Comparison of ENCODE assay signal across 9 mouse cellular contexts in genomic region chr3:88173375-88173774, GRCm38 (mm10). TPM values are rescaled to one million over a fixed set of nuclear protein-coding genes. Genes with fewer than 3 reads are reported as not detected.
DNase-seq lines count a peak whose midpoint lies in the region; ATAC-seq lines count a peak whose summit lies in the region.
"Had no signal": no experiment of that assay in that cellular context is flagged by ENCODE, and none has a peak within 500 bp of the region (broad histone marks: within the 10 kb centered on the region; RNA-seq: fewer than 3 reads in every experiment).

No protein-coding gene starts in this region.

- no peak overlapping the region for H3K4me3 ChIP-seq in kidney, embryonic 15.5 days (replicated peaks)
- H3K4me3 ChIP-seq: megakaryocyte, embryonic 14.5 days had no signal

- WGBS in kidney, embryonic 15.5 days = 55% methylated on average over 3 of the region's 3 CpGs

- H3K9me3 ChIP-seq in kidney, embryonic 15.5 days (replicated peaks) = no peaks in the 10 kb centered on the region
- H3K9me3 ChIP-seq: megakaryocyte, embryonic 14.5 days had no signal

- H3K4me1 ChIP-seq in kidney, embryonic 15.5 days = peaks cover 9% of the 10 kb centered on the region

- DNase-seq in kidney, adult 18-20 months = peak; percentile 71
- DNase-seq in B cell, adult 2 months = peak; percentile 80 to 83
- peak; percentile 72 for DNase-seq in NIH3T3 (ENCODE audit: low read depth)
- DNase-seq in embryo, embryonic 11 days = peak; percentile 37
- peak; percentile 66 to 82 for DNase-seq in kidney, postnatal 36 days
- peak; percentile 33 to 55 for DNase-seq in spleen, postnatal 14 days (ENCODE audit: low spot score in 2 of 2)
- no peak for DNase-seq in layer of hippocampus, adult 8-10 months (ENCODE audit: low spot score in 2 of 2)

- ATAC-seq in kidney, embryonic 15.5 days (replicated peaks; ENCODE audit: low FRiP score) = no peak

- no peak overlapping the region for H3K9ac ChIP-seq in kidney, embryonic 15.5 days

- no peaks in the 10 kb centered on the region for H3K27me3 ChIP-seq in kidney, embryonic 15.5 days
- H3K27me3 ChIP-seq: megakaryocyte, embryonic 14.5 days had no signal

- H3K27ac ChIP-seq in kidney, embryonic 15.5 days = no peak overlapping the region

- peaks cover 65% of the 10 kb centered on the region for H3K36me3 ChIP-seq in kidney, embryonic 15.5 days

- no peak overlapping the region for H3K4me2 ChIP-seq in kidney, embryonic 15.5 days

RNA-seq across cellular contexts. Expression of gene Mef2d, which starts 31.2 kb away (rescaled TPM):
- 18.5 and 21.5 TPM in 2 replicates for polyA plus RNA-seq in kidney, embryonic 15.5 days (2015; fragmentation: Nextera tagmentation; extraction: Ambion mirVana)
- 100 to 1,000 TPM; 189 to 206 (median 196) TPM for total RNA-seq in layer of hippocampus, adult 8-10 months (2022)

Comparison
In these comparisons a context has a peak if more than half of its experiments do, and no peak if none do; other contexts are left out.
1. DNase-seq: peak in kidney, adult 18-20 months (single experiment), B cell, adult 2 months (2 of 2), NIH3T3 (single experiment), embryo, embryonic 11 days (single experiment), kidney, postnatal 36 days (2 of 2) and spleen, postnatal 14 days (2 of 2); none in layer of hippocampus, adult 8-10 months (0 of 2).